Mouse (Mus musculus): ENCODE measurements at regions not wholly inside any gene's neighbourhood (a gene's known extent, or its start where the extent isn't known, plus 50 kb on each side); places are given as distances from the start of the nearest gene placed in this dataset.

DNA sequence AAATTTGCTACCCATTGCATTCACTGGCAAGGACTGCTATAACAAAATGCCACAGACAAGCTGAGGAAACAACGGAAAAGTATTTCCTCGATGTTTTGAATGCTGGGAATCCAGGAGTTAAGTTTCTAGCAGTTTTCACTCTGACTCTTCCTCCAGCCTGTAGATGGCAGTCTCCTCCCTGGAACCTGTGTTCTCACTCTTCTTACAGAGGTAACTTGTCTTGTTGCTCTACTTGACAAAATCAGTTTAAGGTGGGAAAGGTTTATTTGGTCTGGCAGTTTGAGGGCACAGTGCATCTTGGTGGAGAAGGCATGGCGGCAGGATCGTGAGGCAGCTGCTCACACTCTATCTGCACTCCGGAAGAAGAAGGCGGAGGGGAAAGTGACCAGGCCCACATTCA is 181.3 kb upstream of the Nckap5 start:
- TF ChIP-seq POLR2A (IDR thresholded peaks at IDR 0.05; ENCODE audit: borderline replicate concordance, insufficient read depth, low read length): no peak
- TF ChIP-seq CTCF (IDR thresholded peaks at IDR 0.05; ENCODE audit: borderline replicate concordance, insufficient read depth, low read depth, low read length): peak; percentile 34; the same call in 1 of the 2 replicates
